Mouse (Mus musculus) liver, embryonic 14.5 days (tissue): ENCODE measurements around the gene Lcp2. TPM values are rescaled to one million over a fixed set of nuclear protein-coding genes. Genes with fewer than 3 reads are reported as not detected.
A peak's percentile ranks its signal among the peaks of the same experiment; 100 is the strongest.

Source experiments
- ATAC-seq: fragments of 200-750 bp; cut with Nextera tagmentation; 2 replicates; pipeline ENCODE4 v1.8.0; 2017; ENCODE audit warnings: moderate number of reproducible peaks, mild to moderate bottlenecking, moderate library complexity; ENCODE audit not compliant: insufficient read depth
- DNase-seq, 3 experiments: peaks; one replicate each; pipeline ENCODE4 v3.0.0-alpha.2; 2012 to 2013; ENCODE audit warnings: low read depth in 3 of 3, low spot score in 3 of 3
- H3K27ac ChIP-seq: fragments of 300-500 bp; sonication (generic); 2 replicates; pipeline ENCODE4 v1.5.1; 2014; ENCODE audit warnings: moderate library complexity, mild to moderate bottlenecking, control low read depth, inconsistent platforms
- H3K27me3 ChIP-seq: fragments of 300-500 bp; sonication (generic); 2 replicates; pipeline ENCODE4 v1.6.1; 2014; ENCODE audit warnings: mild to moderate bottlenecking, low read length, moderate library complexity; ENCODE audit not compliant: control insufficient read depth, insufficient read depth
- H3K36me3 ChIP-seq: fragments of 300-500 bp; sonication (generic); replicated peaks from 2 replicates; pipeline ENCODE4 v1.6.1; 2014; ENCODE audit warnings: low read depth; ENCODE audit not compliant: control insufficient read depth, insufficient read depth
- H3K4me1 ChIP-seq, 2 experiments: fragments of 200-500 bp in 1 of 2; fragments of 300-500 bp in 1 of 2; sonication (generic) in 1 of 2; replicated peaks; 2 replicates each; pipeline ENCODE4 v1.6.1; 2012 to 2014; ENCODE audit warnings: antibody characterized with exemption in 1 of 2, inconsistent platforms in 1 of 2, low read length in 1 of 2; ENCODE audit not compliant: control insufficient read depth in 2 of 2, insufficient read depth in 2 of 2
- H3K4me2 ChIP-seq: fragments of 300-500 bp; sonication (generic); 2 replicates; pipeline ENCODE4 v1.6.1; 2014; ENCODE audit warnings: low read depth, mild to moderate bottlenecking, control low read depth, moderate library complexity
- H3K4me3 ChIP-seq, 2 experiments: fragments of 200-500 bp in 1 of 2; fragments of 300-500 bp in 1 of 2; sonication (generic) in 1 of 2; 2 replicates each; pipeline ENCODE4 v1.5.1; 2012 to 2014; ENCODE audit warnings: low read depth in 2 of 2, low read length in 2 of 2, mild to moderate bottlenecking in 2 of 2, control low read depth in 1 of 2, inconsistent platforms in 1 of 2, moderate library complexity in 1 of 2; ENCODE audit not compliant: insufficient read depth in 1 of 2
- H3K9ac ChIP-seq: fragments of 300-500 bp; sonication (generic); replicated peaks from 2 replicates; pipeline ENCODE4 v1.6.1; 2014; ENCODE audit warnings: mild to moderate bottlenecking, control low read depth, moderate library complexity
- H3K9me3 ChIP-seq: fragments of 300-500 bp; sonication (generic); 2 replicates; pipeline ENCODE4 v1.6.1; 2016; ENCODE audit warnings: low read length, mixed read lengths; ENCODE audit not compliant: control insufficient read depth
- CTCF ChIP-seq: IDR thresholded peaks from 2 replicates; pipeline ENCODE4 v1.5.1; 2016; ENCODE audit warnings: antibody characterized with exemption, low read depth, control low read depth
- EP300 ChIP-seq: IDR thresholded peaks from 2 replicates; pipeline ENCODE4 v1.6.1; 2016; ENCODE audit warnings: antibody characterized with exemption, low read depth
- WGBS: fragments of 180-500 bp; shearing (Covaris S2); extraction: QIAGEN DNeasy Blood & Tissue Kit; methylation state at CpG from one replicate; pipeline ENCODE4 v1.1.7; 2014; ENCODE audit not compliant: insufficient replicate concordance; 5-methylcytosine and 5-hydroxymethylcytosine counted together
- polyA plus RNA-seq, 2 experiments: library from polyadenylated mRNA; depleted of rRNA in 1 of 2; stranded (reverse) in 1 of 2; unstranded in 1 of 2; fragments of >200 nt; fragmentation: Nextera tagmentation in 1 of 2; extraction: Ambion mirVana in 1 of 2; gene quantifications; 2 replicates each; pipeline versions ENCODE4 v1.2.1 to v1.2.3; 2012 to 2014

Gene Lcp2
- polyA plus RNA-seq, 2 experiments = 6.8 to 7.1 TPM

DNA sequence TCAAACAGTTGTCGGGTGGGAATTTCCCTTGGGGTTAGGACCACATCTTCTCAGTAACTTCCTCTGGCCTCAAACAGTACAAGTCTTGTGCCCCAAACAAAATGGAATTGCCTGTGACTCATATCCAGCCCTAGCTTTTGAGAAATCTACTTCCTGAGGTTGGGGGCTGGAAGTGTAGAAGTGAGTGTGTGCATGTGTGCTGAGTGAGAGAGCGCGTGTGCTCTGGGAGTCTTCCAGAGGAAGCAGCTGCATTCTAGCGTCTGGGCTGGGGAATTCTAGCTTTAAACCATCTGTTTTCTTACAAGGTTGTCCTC lies 35.9 kb upstream of the Lcp2 start:
- no peaks in the 10 kb centered on the region for H3K36me3 ChIP-seq
- 46% methylated on average over 4 of the region's 4 CpGs for WGBS
- H3K9me3 ChIP-seq = no peaks in the 10 kb centered on the region
- H3K27ac ChIP-seq = no peak overlapping the region
- peaks cover 2 to 10% of the 10 kb centered on the region in 2 experiments; a peak in 3 of 4 replicates for H3K4me1 ChIP-seq
- no peak overlapping the region for H3K4me2 ChIP-seq
- ATAC-seq (peak; percentile 21; the same call in 1 of the 2 replicates), DNase-seq (no peak)
- no peaks in the 10 kb centered on the region for H3K27me3 ChIP-seq
- TF ChIP-seq CTCF (no peak), EP300 (no peak)
- no peak overlapping the region for H3K9ac ChIP-seq
- H3K4me3 ChIP-seq = no peak overlapping the region

DNA sequence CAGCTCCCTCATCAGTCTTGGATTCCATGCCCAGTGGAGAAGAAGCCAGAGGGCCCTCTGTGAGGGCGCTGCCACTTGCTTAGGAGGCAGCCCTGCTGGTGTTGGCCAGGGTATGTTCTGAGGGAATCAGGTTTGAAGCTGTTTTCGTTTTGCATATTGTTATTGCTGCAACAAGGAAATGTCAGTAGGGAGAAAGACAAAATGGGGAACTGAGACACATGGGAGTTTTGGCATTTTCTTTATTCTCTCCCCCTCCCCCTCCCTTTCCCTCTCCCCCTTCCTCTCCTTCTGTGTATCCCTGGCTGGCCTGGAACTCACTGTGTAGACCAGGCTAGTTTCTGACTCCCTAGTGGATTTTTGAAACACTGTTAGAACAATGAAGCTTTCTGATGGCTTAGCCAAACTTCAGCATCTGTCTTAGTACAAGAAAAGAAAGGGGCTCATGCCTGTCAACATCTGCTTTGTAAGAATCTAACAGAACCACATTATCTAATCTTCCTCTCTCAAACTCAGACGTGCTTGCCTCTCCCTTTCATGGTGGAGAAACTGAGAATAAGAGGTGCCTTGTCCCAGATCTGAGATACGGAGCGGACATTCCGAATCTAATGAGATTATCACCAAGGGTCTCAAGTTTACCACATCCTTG lies 34.6 kb upstream of the Lcp2 start:
- Histone ChIP-seq H3K4me2 (no peak overlapping the region), H3K9ac (no peak overlapping the region), H3K27me3 (no peaks in the 10 kb centered on the region), H3K4me3 (no peak overlapping the region), H3K4me1 (peaks cover 2 to 10% of the 10 kb centered on the region in 2 experiments; a peak in 3 of 4 replicates), H3K9me3 (no peaks in the 10 kb centered on the region), H3K27ac (no peak overlapping the region), H3K36me3 (no peaks in the 10 kb centered on the region)
- no peak for TF ChIP-seq CTCF
- no peak for TF ChIP-seq EP300
- no peak for DNase-seq
- ATAC-seq = no peak
- WGBS = 40% methylated on average over 6 of the region's 6 CpGs

DNA sequence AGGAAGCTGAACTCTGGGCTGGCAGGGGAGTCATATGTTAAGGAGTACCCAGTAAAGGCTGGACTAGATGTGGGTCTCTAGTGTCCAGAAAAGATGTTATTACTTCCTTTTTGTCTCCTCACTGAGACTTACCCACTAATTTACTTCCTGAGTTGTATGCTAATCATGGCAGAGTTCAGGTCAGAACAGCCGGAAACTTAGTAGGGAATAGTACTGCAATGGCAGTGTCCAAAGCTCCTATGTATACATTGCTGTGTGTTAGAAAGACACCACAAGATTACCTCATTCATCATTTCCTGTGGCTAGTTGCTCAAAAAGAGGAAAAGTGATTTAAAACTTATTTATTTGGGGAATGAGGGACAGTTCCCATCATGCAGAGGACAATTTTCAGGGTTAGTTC lies 21.6 kb upstream of the Lcp2 start:
- no peaks in the 10 kb centered on the region for H3K4me1 ChIP-seq
- H3K4me3 ChIP-seq = no peak overlapping the region
- WGBS = 67% methylated on average over 1 of the region's 1 CpGs
- no peak overlapping the region for H3K9ac ChIP-seq
- H3K9me3 ChIP-seq = no peaks in the 10 kb centered on the region
- DNase-seq = no peak
- H3K36me3 ChIP-seq = no peaks in the 10 kb centered on the region
- no peaks in the 10 kb centered on the region for H3K27me3 ChIP-seq
- H3K4me2 ChIP-seq = no peak overlapping the region
- no peak for TF ChIP-seq CTCF
- no peak for TF ChIP-seq EP300
- ATAC-seq = no peak
- H3K27ac ChIP-seq = no peak overlapping the region

DNA sequence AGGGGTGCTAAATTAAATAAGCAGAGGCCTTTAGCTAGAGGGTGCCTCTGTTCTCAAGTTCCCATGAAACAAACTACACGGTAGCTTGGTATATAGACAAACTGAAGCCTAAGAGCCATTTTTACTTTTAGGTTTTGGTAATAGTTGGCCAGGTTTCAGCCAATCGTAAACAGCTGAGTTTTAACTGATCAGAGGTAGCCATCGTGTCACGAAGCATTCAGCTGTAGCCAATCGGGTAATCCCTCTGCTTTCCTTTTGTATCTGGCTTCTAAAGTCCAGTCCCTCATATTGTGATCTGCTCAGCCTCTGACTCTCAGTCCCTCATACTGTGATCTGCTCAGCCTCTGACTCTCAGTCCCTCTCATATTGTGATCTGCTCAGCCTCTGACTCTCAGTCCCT lies 17.1 kb upstream of the Lcp2 start:
- Histone ChIP-seq H3K36me3 (no peaks in the 10 kb centered on the region), H3K27ac (no peak overlapping the region), H3K9ac (no peak overlapping the region), H3K27me3 (no peaks in the 10 kb centered on the region), H3K4me2 (no peak overlapping the region), H3K4me1 (peaks cover 0 to 17% of the 10 kb centered on the region in 2 experiments; a peak in 3 of 4 replicates), H3K9me3 (no peaks in the 10 kb centered on the region), H3K4me3 (no peak overlapping the region)
- no peak for TF ChIP-seq EP300
- no peak for TF ChIP-seq CTCF
- 64% methylated on average over 5 of the region's 5 CpGs for WGBS
- ATAC-seq = no peak
- DNase-seq = no peak

DNA sequence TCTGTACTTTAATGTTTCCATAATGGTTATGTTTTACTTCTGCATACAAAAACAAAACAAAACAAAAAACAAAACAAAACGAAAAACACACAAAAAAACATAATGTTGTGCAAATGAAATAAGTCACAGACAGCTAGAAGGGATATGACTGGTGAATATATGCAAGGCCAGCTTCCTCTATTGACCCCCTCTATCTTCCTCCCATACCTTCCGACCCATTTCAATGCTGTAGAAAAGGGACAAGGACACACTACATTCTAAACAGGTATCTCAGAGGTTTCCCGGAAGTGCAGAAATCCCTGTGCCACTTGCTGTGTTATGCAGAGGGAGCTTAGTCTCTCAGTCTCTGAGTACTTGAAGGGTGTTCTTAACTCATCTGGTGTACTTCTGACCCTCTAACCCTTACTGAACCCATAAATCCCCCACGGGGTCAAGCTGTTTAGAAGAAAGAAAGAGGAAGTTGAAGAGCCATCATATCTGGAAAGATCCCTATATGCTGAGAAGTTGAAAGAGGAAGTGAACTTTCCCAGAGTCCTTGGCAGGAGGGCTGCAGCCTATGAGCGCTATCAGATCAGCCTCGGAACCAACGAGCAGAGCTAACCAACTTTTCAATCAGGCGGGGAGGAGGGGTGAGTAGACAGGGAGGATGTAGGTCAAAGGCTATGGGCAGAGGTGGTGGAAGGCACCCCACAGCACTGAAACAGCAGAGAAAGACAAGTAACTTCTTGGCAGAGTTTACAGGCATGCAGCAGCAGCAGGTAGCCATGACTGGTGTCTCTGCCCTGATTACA lies 15.5 kb upstream of the Lcp2 start:
- H3K4me3 ChIP-seq = no peak overlapping the region; a peak in 1 of 4 replicates
- no peaks in the 10 kb centered on the region for H3K36me3 ChIP-seq
- peaks cover 0 to 17% of the 10 kb centered on the region in 2 experiments; a peak in 3 of 4 replicates for H3K4me1 ChIP-seq
- no peaks in the 10 kb centered on the region for H3K9me3 ChIP-seq
- no peak overlapping the region for H3K9ac ChIP-seq
- ATAC-seq = peak; percentile 69; the same call in 1 of the 2 replicates
- no peak overlapping the region for H3K27ac ChIP-seq
- no peaks in the 10 kb centered on the region for H3K27me3 ChIP-seq
- no peak for TF ChIP-seq CTCF
- no peak for TF ChIP-seq EP300
- peak in 1 of 3 experiments; percentile 14 for DNase-seq
- 15% methylated on average over 8 of the region's 8 CpGs for WGBS
- H3K4me2 ChIP-seq = peak overlapping the region; percentile 24; the same call in 1 of the 2 replicates
